Mouse (Mus musculus): ENCODE measurements around the gene D6Ertd527e.

DNA sequence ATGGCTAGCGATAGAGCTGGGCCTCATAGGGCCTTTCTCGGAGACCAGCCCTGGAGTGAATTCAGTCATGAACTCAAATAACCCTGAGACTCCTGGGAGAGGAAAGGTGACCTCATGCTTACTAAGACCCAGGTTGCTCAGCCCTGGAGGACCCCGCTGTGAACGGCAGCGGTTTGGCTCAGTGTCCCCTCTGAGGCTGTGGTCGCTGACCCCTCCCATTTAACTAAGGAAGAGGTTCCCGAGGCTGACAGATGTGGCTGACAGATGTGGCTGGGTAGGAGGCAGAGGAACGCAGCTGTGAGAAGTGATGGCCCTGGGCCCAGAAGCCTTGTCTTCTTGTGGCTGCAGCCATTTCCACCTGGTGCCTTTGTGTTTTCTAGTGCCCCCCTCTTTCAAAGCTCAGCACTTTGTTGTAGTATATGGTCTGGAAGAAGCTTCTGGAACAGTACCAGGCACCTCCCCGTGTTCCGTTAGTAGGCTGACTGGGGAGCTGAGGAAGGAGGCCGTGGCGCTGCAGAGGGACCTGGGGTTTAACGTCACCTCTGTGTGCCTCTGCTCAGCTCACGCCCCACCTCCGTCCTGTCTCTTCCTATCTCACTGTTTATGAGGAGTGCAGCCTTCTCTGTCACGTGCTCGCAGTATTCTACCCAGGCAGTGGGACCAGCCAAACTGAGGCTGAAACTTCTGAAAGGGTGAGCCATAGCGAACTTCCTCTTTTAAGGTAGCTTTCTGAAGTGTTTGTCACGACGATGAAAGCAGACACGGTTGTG, 48.1 kb downstream of the D6Ertd527e start:
- TF ChIP-seq EP300 (IDR thresholded peaks at IDR 0.05; ENCODE audit: low read depth) (no peak), CTCF (IDR thresholded peaks at IDR 0.05; ENCODE audit: low read depth) (no peak)
